Mouse (Mus musculus) brain, embryonic 14.5 days (tissue): ENCODE results near the gene Tcp11l2. TPM values are rescaled to one million over a fixed set of nuclear protein-coding genes. Genes with fewer than 3 reads are reported as not detected.

Experiments
- DNase-seq: peaks from one replicate; pipeline ENCODE4 v3.0.0-alpha.2; 2011; ENCODE audit warnings: low read depth
- CTCF ChIP-seq: fragments of 200-500 bp; IDR thresholded peaks from 2 replicates; pipeline ENCODE4 v1.5.1; 2012; ENCODE audit warnings: inconsistent platforms, mild to moderate bottlenecking, moderate library complexity, borderline replicate concordance; ENCODE audit not compliant: insufficient read depth, insufficient read length; ENCODE audit errors: extremely low read depth
- POLR2A ChIP-seq: fragments of 200-500 bp; IDR thresholded peaks from 2 replicates; pipeline ENCODE4 v1.6.1; 2012; ENCODE audit warnings: mild to moderate bottlenecking, inconsistent platforms, borderline replicate concordance; ENCODE audit not compliant: poor library complexity, insufficient read depth, insufficient read length, severe bottlenecking; ENCODE audit errors: extremely low read depth
- polyA plus RNA-seq: library from polyadenylated mRNA; depleted of rRNA; stranded (reverse); fragments of >200 nt; gene quantifications from 2 replicates; pipeline ENCODE4 v1.2.3, GENCODE M21; 2012

Gene Tcp11l2
- polyA plus RNA-seq, 1 experiment: 15.6 TPM

- no peak for DNase-seq
Measured at GRCm38 (mm10) chr10:84539651-84540050, 36.8 kb upstream of the Tcp11l2 start.

GRCm38 (mm10) chr10:84542802-84543658, 33.4 kb upstream of the Tcp11l2 start:
- TF ChIP-seq CTCF: peak; percentile 18; the same call in 1 of the 2 replicates
- TF ChIP-seq POLR2A: no peak
- DNase-seq: no peak

More at GRCm38 (mm10) chr10:84539651-84540050, 36.8 kb upstream of the Tcp11l2 start:
- no peak for TF ChIP-seq POLR2A
- no peak for TF ChIP-seq CTCF

DNA sequence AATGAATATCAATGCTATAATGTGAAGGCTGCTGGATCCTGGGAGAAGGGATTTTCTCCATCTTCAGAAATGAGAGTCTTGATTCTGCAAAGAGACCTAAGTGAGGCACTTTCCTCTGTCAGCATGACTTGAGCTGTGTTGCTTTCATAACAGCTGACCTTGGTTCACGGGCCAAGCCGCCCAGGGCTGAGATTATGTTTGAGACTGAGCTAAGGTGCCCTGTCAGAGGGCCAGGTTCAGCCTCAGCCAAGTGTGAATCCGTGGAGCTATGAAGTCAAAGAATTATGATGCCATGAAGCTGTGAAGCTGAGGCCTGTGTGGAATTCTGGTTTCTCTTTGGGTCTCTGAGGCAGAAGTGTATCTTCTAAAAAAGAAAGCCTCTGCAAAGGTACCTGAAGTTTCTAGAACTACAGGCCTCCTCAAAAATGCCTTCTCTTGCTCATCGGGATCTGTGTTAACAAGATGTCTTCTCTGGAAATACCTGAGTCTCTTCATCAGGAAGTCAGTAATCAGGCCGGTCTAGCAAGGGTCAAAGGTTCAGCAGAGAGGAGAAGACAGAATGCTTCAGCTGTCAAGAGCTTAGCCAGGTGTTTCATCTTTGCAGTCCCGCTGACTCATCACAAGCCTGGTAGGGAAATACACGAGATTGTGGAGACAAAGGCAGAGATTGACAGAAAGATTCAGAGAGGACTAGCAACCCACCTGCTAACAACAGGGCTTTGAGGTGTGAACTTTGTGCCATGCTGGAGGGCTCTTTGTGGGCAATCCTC, 31.4 kb upstream of the Tcp11l2 start:
- no peak for DNase-seq
- TF ChIP-seq CTCF: no peak
- no peak for TF ChIP-seq POLR2A

GRCm38 (mm10) chr10:84549146-84549919, 27.1 kb upstream of the Tcp11l2 start:
- DNase-seq: no peak
- no peak for TF ChIP-seq CTCF
- TF ChIP-seq POLR2A: no peak

DNA sequence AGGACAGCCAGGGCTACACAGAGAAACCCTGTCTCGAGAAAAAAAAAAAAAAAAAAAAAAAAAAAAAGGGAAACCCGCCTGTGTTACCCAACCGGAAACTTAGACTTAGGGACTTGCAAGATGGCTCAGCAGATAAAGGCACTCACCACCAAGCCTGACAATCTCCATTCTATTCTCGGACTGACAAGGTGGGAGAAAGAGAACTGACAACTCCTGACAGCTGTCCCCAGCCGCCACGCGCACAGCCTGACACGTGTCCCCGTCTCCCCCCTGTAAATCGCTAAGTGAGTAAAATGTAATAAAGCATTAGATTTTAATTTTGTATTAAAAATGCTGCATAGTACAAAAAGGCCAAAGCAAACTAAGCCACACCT, 26.5 kb upstream of the Tcp11l2 start:
- no peak for TF ChIP-seq POLR2A
- TF ChIP-seq CTCF: no peak
- DNase-seq: no peak

GRCm38 (mm10) chr10:84551846-84552245, 24.6 kb upstream of the Tcp11l2 start:
- TF ChIP-seq CTCF: no peak
- no peak for TF ChIP-seq POLR2A

GRCm38 (mm10) chr10:84552477-84552876, 23.9 kb upstream of the Tcp11l2 start:
- TF ChIP-seq POLR2A: no peak
- TF ChIP-seq CTCF: no peak
- no peak for DNase-seq

More at GRCm38 (mm10) chr10:84551846-84552245, 24.6 kb upstream of the Tcp11l2 start:
- DNase-seq: no peak

GRCm38 (mm10) chr10:84554291-84555009, 22.0 kb upstream of the Tcp11l2 start:
- TF ChIP-seq POLR2A: no peak
- TF ChIP-seq CTCF: no peak
- no peak for DNase-seq

GRCm38 (mm10) chr10:84556120-84556519, 20.3 kb upstream of the Tcp11l2 start:
- DNase-seq: no peak
- TF ChIP-seq CTCF (no peak), POLR2A (no peak)

- TF ChIP-seq POLR2A: no peak
- peak; percentile 35; the same call in 1 of the 2 replicates for TF ChIP-seq CTCF
Measured at GRCm38 (mm10) chr10:84558511-84558910, 17.9 kb upstream of the Tcp11l2 start.

More at GRCm38 (mm10) chr10:84558511-84558910, 17.9 kb upstream of the Tcp11l2 start:
- no peak for DNase-seq
